Mouse (Mus musculus): ENCODE data around the gene Cand2.

Gene Cand2

GRCm38 (mm10) chr6:115803541-115804382 lies 29.4 kb downstream of the Cand2 start:
- ChIA-PET CTCF (interaction anchor here (0.5 to 2.8 kb wide), 52 partner anchors 11 to 577 kb away, joined by 3 to 19 read pairs (median 4); partner anchors contain the start of genes Efcab12 (in 1 of the 4), Gm17482 (in 1 of the 4), Ift122 (in 1 of the 4) and Mbd4 (in 1 of the 4)), POLR2A (interaction anchor here (0.5 to 23.8 kb wide), 105 partner anchors 2 to 404 kb away, joined by 3 to 814 read pairs (median 4); partner anchors contain the start of genes Efcab12 (in 3 of the 4), Ift122 (in 3 of the 4), Mbd4 (in 3 of the 4) and Raf1 (in 2 of the 4))

GRCm38 (mm10) chr6:115804432-115805192 lies 30.3 kb downstream of the Cand2 start:
- ChIA-PET POLR2A (interaction anchor here (0.5 to 23.8 kb wide), 71 partner anchors 3 to 1039 kb away, joined by 3 to 814 read pairs (median 5); partner anchors contain the start of genes Efcab12 (in 3 of the 4), Ift122 (in 3 of the 4), Mbd4 (in 3 of the 4) and Cand2 (in 2 of the 4)), CTCF (interaction anchor here in 3 of 4 experiments (0.6 to 2.8 kb wide), 10 partner anchors 13 to 186 kb away, joined by 3 to 19 read pairs (median 4); no protein-coding TSS in a partner anchor)

- ChIA-PET CTCF (interaction anchor here in 1 of 4 experiments (2.2 kb wide), 1 partner anchor 16 kb away, joined by 8 read pairs; no protein-coding TSS in a partner anchor), POLR2A (interaction anchor here (0.6 to 23.8 kb wide), 85 partner anchors 5 to 838 kb away, joined by 3 to 814 read pairs (median 4); partner anchors contain the start of genes Efcab12 (in 3 of the 4), Ift122 (in 3 of the 4), Mbd4 (in 3 of the 4) and Tmem40 (in 2 of the 4))
Observed at GRCm38 (mm10) chr6:115807464-115808195, 33.3 kb downstream of the Cand2 start.

GRCm38 (mm10) chr6:115808196-115808487 lies 33.8 kb downstream of the Cand2 start:
- POLR2A ChIA-PET, result interaction anchor here (0.6 to 23.8 kb wide), 84 partner anchors 5 to 738 kb away, joined by 3 to 814 read pairs (median 5); partner anchors contain the start of genes Efcab12 (in 3 of the 4), Ift122 (in 3 of the 4), Mbd4 (in 3 of the 4) and Raf1 (in 2 of the 4)
- CTCF ChIA-PET, result interaction anchor here in 3 of 4 experiments (0.7 to 2.2 kb wide), 6 partner anchors 10 to 83 kb away, joined by 3 to 8 read pairs (median 4); partner anchors contain the start of gene Efcab12 (in 1 of the 3)

- CTCF ChIA-PET, result interaction anchor here in 3 of 4 experiments (0.6 to 2.2 kb wide), 17 partner anchors 10 to 452 kb away, joined by 3 to 8 read pairs (median 4); partner anchors contain the start of genes Efcab12 (in 2 of the 3), Ift122 (in 2 of the 3) and Mbd4 (in 2 of the 3)
- POLR2A ChIA-PET, result interaction anchor here (0.6 to 23.8 kb wide), 147 partner anchors 4 to 919 kb away, joined by 3 to 814 read pairs (median 4); partner anchors contain the start of genes Efcab12 (in 4 of the 4), Ift122 (in 4 of the 4), Mbd4 (in 4 of the 4) and Raf1 (in 3 of the 4)
Observed at GRCm38 (mm10) chr6:115808488-115809231, 34.3 kb downstream of the Cand2 start, which contains the start of gene Rpl32. Rpl32 (minus strand) TSS chr6:115808747.

DNA sequence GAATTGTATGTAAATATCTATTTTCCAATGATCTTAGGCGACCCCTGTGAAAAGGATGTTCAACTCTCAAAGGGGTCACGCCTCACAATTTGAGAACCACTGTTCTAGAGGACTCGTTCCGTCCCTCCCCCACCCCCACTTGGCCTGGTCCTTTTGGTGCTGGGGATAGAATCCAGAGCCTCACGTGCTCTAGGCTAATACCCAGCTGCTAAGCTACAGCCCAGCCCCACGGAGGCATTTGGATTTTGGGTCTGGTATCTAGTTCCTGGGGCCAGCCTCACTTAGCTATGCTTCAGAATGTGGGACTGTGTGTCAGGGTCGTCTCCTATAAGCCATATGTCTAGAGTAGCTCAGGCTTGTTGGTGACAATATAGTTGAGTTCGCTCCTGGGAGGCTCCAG lies 37.3 kb downstream of the Cand2 start:
- POLR2A ChIA-PET, result interaction anchor here in 3 of 4 experiments (0.6 to 23.8 kb wide), 24 partner anchors 1 to 396 kb away, joined by 3 to 814 read pairs (median 4); partner anchors contain the start of genes Efcab12 (in 3 of the 3), Ift122 (in 2 of the 3), Mbd4 (in 2 of the 3) and Rpl32 (in 1 of the 3)
- CTCF ChIA-PET, result interaction anchor here in 2 of 4 experiments (1.4 to 1.9 kb wide), 2 partner anchors 12 kb away, joined by 4 to 5 read pairs; no protein-coding TSS in a partner anchor

DNA sequence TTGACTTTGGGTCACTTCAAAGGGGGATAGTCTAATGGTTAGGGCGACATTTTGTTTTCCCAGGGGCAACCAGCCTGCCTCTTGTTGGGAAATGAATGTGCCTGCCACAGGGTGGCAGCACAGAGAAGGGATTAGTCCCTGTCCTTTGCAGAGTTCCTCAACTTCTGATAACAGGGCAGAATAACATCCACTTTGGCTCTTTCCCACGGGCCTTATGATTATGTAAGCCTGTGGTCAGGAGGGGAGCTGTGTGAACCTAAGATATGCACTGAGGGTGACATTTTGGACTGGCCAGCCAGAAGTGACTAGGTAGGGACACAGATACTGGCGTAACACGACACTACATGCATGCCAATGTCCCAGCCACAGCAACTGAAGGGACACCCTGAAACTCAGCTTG lies 39.8 kb downstream of the Cand2 start:
- CTCF ChIA-PET, result interaction anchor here in 2 of 4 experiments (0.6 to 1.7 kb wide), 3 partner anchors 10 to 266 kb away, joined by 3 to 6 read pairs (median 5); partner anchors contain the start of gene Efcab12 (in 1 of the 2)
- POLR2A ChIA-PET, result interaction anchor here in 3 of 4 experiments (0.8 to 23.5 kb wide), 9 partner anchors 8 to 137 kb away, joined by 3 to 814 read pairs (median 4); partner anchors contain the start of genes Efcab12 (in 1 of the 3), Ift122 (in 1 of the 3), Mbd4 (in 1 of the 3) and Raf1 (in 1 of the 3)

DNA sequence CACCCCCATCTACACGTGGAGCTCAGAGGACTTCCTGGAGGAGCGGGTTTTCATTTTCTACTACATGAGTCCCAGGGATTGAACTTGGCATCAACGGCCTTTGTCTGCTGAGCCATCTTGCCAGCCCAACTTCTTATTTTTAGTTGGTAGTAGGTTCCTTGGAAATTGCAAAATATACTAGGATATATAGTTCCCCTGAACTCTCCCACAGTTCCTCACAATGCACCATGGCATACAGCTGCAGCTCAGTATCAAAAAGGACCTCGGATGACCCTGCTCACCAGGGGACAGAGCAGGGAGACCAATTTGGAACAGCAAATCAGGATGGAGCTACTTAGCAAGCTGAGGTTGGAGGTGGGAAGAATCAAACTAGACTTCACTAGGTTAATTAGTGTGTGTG lies 40.7 kb downstream of the Cand2 start:
- ChIA-PET CTCF (interaction anchor here in 2 of 4 experiments (0.9 to 1.7 kb wide), 6 partner anchors 9 to 32 kb away, joined by 3 to 8 read pairs (median 6); partner anchors contain the start of gene Efcab12 (in 1 of the 2)), POLR2A (interaction anchor here (0.7 to 23.5 kb wide), 9 partner anchors 8 to 139 kb away, joined by 3 to 814 read pairs (median 5); partner anchors contain the start of genes Efcab12 (in 2 of the 4), Ift122 (in 1 of the 4), Mbd4 (in 1 of the 4) and Raf1 (in 1 of the 4))

GRCm38 (mm10) chr6:115818129-115818528 lies 43.8 kb downstream of the Cand2 start:
- CTCF ChIA-PET, result interaction anchor here in 2 of 4 experiments (1.6 to 2.0 kb wide), 2 partner anchors 10 to 14 kb away, joined by 5 read pairs; partner anchors contain the start of gene Rpl32 (in 1 of the 2)
- POLR2A ChIA-PET, result interaction anchor here (0.5 to 23.5 kb wide), 9 partner anchors 9 to 317 kb away, joined by 3 to 814 read pairs (median 4); partner anchors contain the start of genes Efcab12 (in 2 of the 4), Rpl32 (in 2 of the 4), Ift122 (in 1 of the 4) and Mbd4 (in 1 of the 4)

DNA sequence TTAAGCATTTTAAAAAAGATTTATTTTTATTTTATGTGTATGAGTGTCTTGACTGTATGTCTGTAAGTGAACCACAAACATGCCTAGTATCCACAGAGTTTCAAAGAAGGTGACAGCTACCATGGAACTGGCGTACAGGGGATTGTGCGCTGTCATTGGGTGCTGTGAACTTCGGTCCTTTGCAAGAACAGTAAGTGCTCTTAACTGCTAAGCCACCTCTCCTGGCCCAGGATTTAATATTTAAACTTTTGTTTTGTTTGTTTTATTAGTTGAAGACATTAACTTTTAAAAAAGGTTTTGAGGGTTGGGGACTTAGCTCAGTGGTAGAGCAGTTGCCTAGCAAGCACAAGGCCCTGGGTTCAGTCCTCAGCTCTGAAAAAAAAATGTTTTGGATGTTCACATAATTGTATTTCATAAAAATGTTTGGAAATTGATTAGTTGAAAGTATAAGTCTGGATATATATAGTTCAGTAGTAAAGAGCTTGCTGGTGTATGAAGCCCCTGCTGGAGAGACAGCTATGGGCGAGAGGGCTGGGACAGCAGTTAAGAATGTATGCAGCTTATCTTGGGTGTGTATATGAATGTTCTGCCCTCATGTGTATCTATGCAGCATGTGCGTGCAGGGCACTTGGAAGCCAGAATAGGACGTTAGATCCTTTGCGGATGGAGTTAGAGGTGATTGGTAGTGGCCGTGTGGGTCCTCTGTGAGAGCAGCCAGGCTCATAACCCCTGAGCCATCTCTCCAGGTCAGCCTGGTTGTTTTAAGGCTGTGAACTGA lies 47.1 kb downstream of the Cand2 start:
- POLR2A ChIA-PET, result interaction anchor here (0.8 to 23.5 kb wide), 16 partner anchors 10 to 215 kb away, joined by 3 to 814 read pairs (median 4); partner anchors contain the start of genes Rpl32 (in 3 of the 4), Efcab12 (in 2 of the 4), Ift122 (in 2 of the 4) and Mbd4 (in 2 of the 4)

GRCm38 (mm10) chr6:115823850-115824464 lies 49.6 kb downstream of the Cand2 start:
- POLR2A ChIA-PET, result interaction anchor here (0.7 to 23.5 kb wide), 25 partner anchors 8 to 156 kb away, joined by 3 to 814 read pairs (median 5); partner anchors contain the start of genes Rpl32 (in 4 of the 4), Efcab12 (in 3 of the 4), Ift122 (in 2 of the 4) and Mbd4 (in 2 of the 4)
- CTCF ChIA-PET, result interaction anchor here (0.6 to 2.6 kb wide), 32 partner anchors 8 to 896 kb away, joined by 3 to 23 read pairs (median 4); partner anchors contain the start of genes Efcab12 (in 3 of the 4), Ift122 (in 3 of the 4), Mbd4 (in 3 of the 4) and Rpl32 (in 2 of the 4)

More for the DNA sequence above, 47.1 kb downstream of the Cand2 start:
- CTCF ChIA-PET, result interaction anchor here in 3 of 4 experiments (0.6 to 2.6 kb wide), 5 partner anchors 10 to 337 kb away, joined by 3 to 7 read pairs (median 5); partner anchors contain the start of genes Ift122 (in 1 of the 3), Mbd4 (in 1 of the 3) and Rpl32 (in 1 of the 3)

- CTCF ChIA-PET, result interaction anchor here in 2 of 4 experiments (0.6 to 2.5 kb wide), 4 partner anchors 9 to 105 kb away, joined by 3 to 5 read pairs (median 4); no protein-coding TSS in a partner anchor
Observed at GRCm38 (mm10) chr6:115830779-115831601, 56.7 kb downstream of the Cand2 start.

More at GRCm38 (mm10) chr6:115830779-115831601, 56.7 kb downstream of the Cand2 start:
- POLR2A ChIA-PET, result interaction anchor here in 2 of 4 experiments (0.8 to 25.7 kb wide), 5 partner anchors 18 to 25 kb away, joined by 3 to 814 read pairs (median 3); partner anchors contain the start of genes Ift122 (in 2 of the 2), Mbd4 (in 2 of the 2) and Rpl32 (in 1 of the 2)
